Mouse (Mus musculus): Measurements from ENCODE around the gene Elfn1. TPM values are rescaled to one million over a fixed set of nuclear protein-coding genes. Genes with fewer than 3 reads are reported as not detected.
A peak's percentile ranks its signal among the peaks of the same experiment; 100 is the strongest.

Elfn1 gene
- total and polyA plus RNA-seq, 3 experiments = 0.04 to 0.06 TPM; not detected in 1

- peak; percentile 38 for DNase-seq (ENCODE audit: extremely low read depth)
- dilution Hi-C loops (cut with MboI; ENCODE audit: extremely low pct_ligation_motif_present, extremely low pct_unique_long_range_greater_than_20kb, low sequenced_read_pairs) = no loop called here
- Histone ChIP-seq H3K27me3 (replicated peaks) (peaks cover 2% of the 10 kb centered on the region), H3K4me2 (ENCODE audit: insufficient read depth, low read depth, poor library complexity, severe bottlenecking) (no peak overlapping the region), H3K9ac (ENCODE audit: insufficient read depth, low read depth) (no peak overlapping the region), H3K36me3 (replicated peaks in 1 of 2; ENCODE audit: control insufficient read depth in 1 of 2, insufficient read depth in 1 of 2, low read length in 1 of 2) (no peaks in the 10 kb centered on the region), H3K4me1 (ENCODE audit: control insufficient read depth in 1 of 2, insufficient read depth in 2 of 2) (peaks cover 19 to 32% of the 10 kb centered on the region in 2 experiments), H3K9me3 (replicated peaks; ENCODE audit: low read length) (peaks cover 9% of the 10 kb centered on the region), H3K4me3 (replicated peaks in 1 of 3; ENCODE audit: low read depth in 2 of 3, low read length in 2 of 3, poor library complexity in 1 of 3) (peak overlapping the region in 1 of 3 experiments; percentile 13), H3K27ac (ENCODE audit: insufficient read depth, low read depth) (no peak overlapping the region), H3K79me2 (replicated peaks; ENCODE audit: control insufficient read depth, extremely low read depth, insufficient read depth, poor library complexity, severe bottlenecking) (no peaks in the 10 kb centered on the region)
- TF ChIP-seq CTCF (conservative IDR thresholded peaks at IDR 0.05 in 1 of 2, IDR thresholded peaks at IDR 0.05 in 1 of 2; ENCODE audit: low read depth in 2 of 2, low read length in 2 of 2) = peak in 1 of 2 experiments; percentile 66; a peak in 2 of 4 replicates
- TF ChIP-seq MYC (IDR thresholded peaks at IDR 0.05; ENCODE audit: low read depth, low read length) = no peak
- peak; percentile 49 for TF ChIP-seq SMC3 (IDR thresholded peaks at IDR 0.05; ENCODE audit: low read depth, low read length)
- TF ChIP-seq MAFK (IDR thresholded peaks at IDR 0.05; ENCODE audit: insufficient replicate concordance, low read length) = peak; percentile 67; the same call in 1 of the 2 replicates
- TF ChIP-seq JUN (IDR thresholded peaks at IDR 0.05; ENCODE audit: insufficient read depth, low read depth, low read length) = no peak
- peak; percentile 61 for TF ChIP-seq RAD21 (IDR thresholded peaks at IDR 0.05; ENCODE audit: low read depth, low read length)
- no peak for TF ChIP-seq POLR2A (IDR thresholded peaks at IDR 0.05; ENCODE audit: low read depth, low read length)
- no peak for TF ChIP-seq UBTF (IDR thresholded peaks at IDR 0.05; ENCODE audit: low read depth, low read length)
- TF ChIP-seq ELF1 (IDR thresholded peaks at IDR 0.05; ENCODE audit: low read depth, low read length) = no peak
- in situ Hi-C loops (cut with MboI; ENCODE audit: low pct_ligation_motif_present, low pct_unique_long_range_greater_than_20kb, low sequenced_read_pairs) = no loop called here
Observed at GRCm38 (mm10) chr5:139970186-139970631, 62.5 kb downstream of the Elfn1 start.

GRCm38 (mm10) chr5:139976584-139976983 lies 68.8 kb downstream of the Elfn1 start:
- H3K4me1 ChIP-seq (ENCODE audit: control insufficient read depth in 1 of 2, insufficient read depth in 2 of 2) = peaks cover 22 to 50% of the 10 kb centered on the region in 2 experiments
- no peak overlapping the region for H3K9ac ChIP-seq (ENCODE audit: insufficient read depth, low read depth)
- H3K4me3 ChIP-seq (replicated peaks in 1 of 3; ENCODE audit: low read depth in 2 of 3, low read length in 2 of 3, poor library complexity in 1 of 3) = no peak overlapping the region
- TF ChIP-seq ZKSCAN1 (IDR thresholded peaks at IDR 0.05; ENCODE audit: borderline replicate concordance, low read depth, low read length) (peak; percentile 67), MAFK (IDR thresholded peaks at IDR 0.05; ENCODE audit: insufficient replicate concordance, low read length) (peak; percentile 70; the same call in 1 of the 2 replicates), PAX5 (IDR thresholded peaks at IDR 0.05; ENCODE audit: low read length) (no peak), CTCF (conservative IDR thresholded peaks at IDR 0.05 in 1 of 2, IDR thresholded peaks at IDR 0.05 in 1 of 2; ENCODE audit: low read depth in 2 of 2, low read length in 2 of 2) (no peak)
- DNase-seq (ENCODE audit: extremely low read depth) = no peak
- H3K9me3 ChIP-seq (replicated peaks; ENCODE audit: low read length) = peaks cover 4% of the 10 kb centered on the region
- no peaks in the 10 kb centered on the region for H3K27me3 ChIP-seq (replicated peaks)
- no peaks in the 10 kb centered on the region for H3K79me2 ChIP-seq (replicated peaks; ENCODE audit: control insufficient read depth, extremely low read depth, insufficient read depth, poor library complexity, severe bottlenecking)
- peak overlapping the region; percentile 86; the same call in 1 of the 2 replicates for H3K4me2 ChIP-seq (ENCODE audit: insufficient read depth, low read depth, poor library complexity, severe bottlenecking)
- H3K36me3 ChIP-seq (replicated peaks in 1 of 2; ENCODE audit: control insufficient read depth in 1 of 2, insufficient read depth in 1 of 2, low read length in 1 of 2) = no peaks in the 10 kb centered on the region
- dilution Hi-C loops (cut with MboI; ENCODE audit: extremely low pct_ligation_motif_present, extremely low pct_unique_long_range_greater_than_20kb, low sequenced_read_pairs) (no loop called here), in situ Hi-C loops (cut with MboI; ENCODE audit: low pct_ligation_motif_present, low pct_unique_long_range_greater_than_20kb, low sequenced_read_pairs) (no loop called here)
- H3K27ac ChIP-seq (ENCODE audit: insufficient read depth, low read depth) = no peak overlapping the region

GRCm38 (mm10) chr5:139977476-139977875 lies 69.7 kb downstream of the Elfn1 start:
- Histone ChIP-seq H3K4me2 (ENCODE audit: insufficient read depth, low read depth, poor library complexity, severe bottlenecking) (peak overlapping the region; percentile 86), H3K27me3 (replicated peaks) (no peaks in the 10 kb centered on the region), H3K4me3 (replicated peaks in 1 of 3; ENCODE audit: low read depth in 2 of 3, low read length in 2 of 3, poor library complexity in 1 of 3) (peak overlapping the region in 1 of 3 experiments; percentile 2), H3K9me3 (replicated peaks; ENCODE audit: low read length) (no peaks in the 10 kb centered on the region), H3K36me3 (replicated peaks in 1 of 2; ENCODE audit: control insufficient read depth in 1 of 2, insufficient read depth in 1 of 2, low read length in 1 of 2) (no peaks in the 10 kb centered on the region), H3K9ac (ENCODE audit: insufficient read depth, low read depth) (no peak overlapping the region), H3K79me2 (replicated peaks; ENCODE audit: control insufficient read depth, extremely low read depth, insufficient read depth, poor library complexity, severe bottlenecking) (no peaks in the 10 kb centered on the region), H3K27ac (ENCODE audit: insufficient read depth, low read depth) (peak overlapping the region; percentile 49; the same call in 1 of the 2 replicates), H3K4me1 (ENCODE audit: control insufficient read depth in 1 of 2, insufficient read depth in 2 of 2) (peaks cover 27 to 50% of the 10 kb centered on the region in 2 experiments)
- dilution Hi-C loops (cut with MboI; ENCODE audit: extremely low pct_ligation_motif_present, extremely low pct_unique_long_range_greater_than_20kb, low sequenced_read_pairs) = no loop called here
- DNase-seq (ENCODE audit: extremely low read depth) = peak; percentile 66
- in situ Hi-C loops (cut with MboI; ENCODE audit: low pct_ligation_motif_present, low pct_unique_long_range_greater_than_20kb, low sequenced_read_pairs) = no loop called here
- TF ChIP-seq CHD1 (IDR thresholded peaks at IDR 0.05; ENCODE audit: low read depth, low read length) (no peak), EP300 (IDR thresholded peaks at IDR 0.05; ENCODE audit: low read length) (peak; percentile 26; the same call in 1 of the 2 replicates), MAX (IDR thresholded peaks at IDR 0.05; ENCODE audit: low read length) (no peak; the same call in 1 of the 2 replicates), MEF2A (IDR thresholded peaks at IDR 0.05; ENCODE audit: borderline replicate concordance, low read depth, low read length) (peak; percentile 14; the same call in 1 of the 2 replicates), GABPA (IDR thresholded peaks at IDR 0.05; ENCODE audit: insufficient replicate concordance, low read depth, low read length) (no peak), ZMIZ1 (IDR thresholded peaks at IDR 0.05; ENCODE audit: low read depth, low read length) (no peak), ETS1 (conservative IDR thresholded peaks at IDR 0.05; ENCODE audit: low read depth, low read length) (0 out of 2 replicates have a peak, but pooled peaks have one; percentile 43), UBTF (IDR thresholded peaks at IDR 0.05; ENCODE audit: low read depth, low read length) (0 out of 2 replicates have a peak, but pooled peaks have one; percentile 50), ELF1 (IDR thresholded peaks at IDR 0.05; ENCODE audit: low read depth, low read length) (no peak), MAFK (IDR thresholded peaks at IDR 0.05; ENCODE audit: insufficient replicate concordance, low read length) (0 out of 2 replicates have a peak, but pooled peaks have one; percentile 9), USF1 (IDR thresholded peaks at IDR 0.05; ENCODE audit: low read depth, low read length) (no peak), POLR2AphosphoS2 (IDR thresholded peaks at IDR 0.05; ENCODE audit: low read depth, low read length) (no peak), PAX5 (IDR thresholded peaks at IDR 0.05; ENCODE audit: low read length) (no peak), BHLHE40 (IDR thresholded peaks at IDR 0.05; ENCODE audit: low read depth, low read length) (no peak; the same call in 1 of the 2 replicates), ZC3H11A (IDR thresholded peaks at IDR 0.05; ENCODE audit: low read depth, low read length) (no peak), JUN (IDR thresholded peaks at IDR 0.05; ENCODE audit: insufficient read depth, low read depth, low read length) (no peak), SIN3A (IDR thresholded peaks at IDR 0.05; ENCODE audit: low read length) (peak; percentile 70; the same call in 1 of the 2 replicates)
